Mouse (Mus musculus) olfactory bulb, adult 2 months (tissue): Measurements from ENCODE around the gene Paox.

ENCODE experiments used
- CTCF ChIP-seq: fragments of 200-500 bp; IDR thresholded peaks from 2 replicates; pipeline ENCODE4 v1.5.1; 2012; ENCODE audit warnings: low read depth, mild to moderate bottlenecking, low read length, moderate library complexity; ENCODE audit not compliant: insufficient read depth
- POLR2A ChIP-seq: fragments of 200-500 bp; IDR thresholded peaks from 2 replicates; pipeline ENCODE4 v1.6.1; 2012; ENCODE audit warnings: mild to moderate bottlenecking, low read depth, low read length, moderate library complexity; ENCODE audit not compliant: insufficient read depth

- TF ChIP-seq CTCF, result no peak
- peak; percentile 72 for TF ChIP-seq POLR2A
Measured at GRCm38 (mm10) chr7:140101993-140102860, 13.4 kb upstream of the Paox start, which contains the start of gene Fuom.
